Mouse (Mus musculus): Measurements from ENCODE around the gene Adk.

- no peak for TF ChIP-seq CTCF (IDR thresholded peaks at IDR 0.05; ENCODE audit: insufficient read depth, low read length)
- no peak for TF ChIP-seq POLR2A (IDR thresholded peaks at IDR 0.05; ENCODE audit: borderline replicate concordance, extremely low read depth, low read depth, low read length)
Measured at GRCm38 (mm10) chr14:21039623-21040022, 12.8 kb upstream of the Adk start.

All from lung, adult 2 months (tissue).